Mouse (Mus musculus) cortical plate, adult 2 months (tissue): Measurements from ENCODE around the gene Fpgs. TPM values are rescaled to one million over a fixed set of nuclear protein-coding genes. Genes with fewer than 3 reads are reported as not detected.

Source experiments
- H3K27ac ChIP-seq: fragments of 200-500 bp; 2 replicates; pipeline ENCODE4 v1.5.1; 2012; ENCODE audit warnings: low read length, control low read depth, inconsistent platforms; ENCODE audit not compliant: insufficient read depth
- H3K4me1 ChIP-seq: fragments of 200-500 bp; 2 replicates; pipeline ENCODE4 v1.6.1; 2011; ENCODE audit warnings: low read length; ENCODE audit not compliant: control insufficient read depth, insufficient read depth
- H3K4me3 ChIP-seq: fragments of 200-500 bp; 2 replicates; pipeline ENCODE4 v1.5.1; 2011; ENCODE audit warnings: mild to moderate bottlenecking, low read length, control low read depth; ENCODE audit not compliant: insufficient read depth
- CTCF ChIP-seq: fragments of 200-500 bp; IDR thresholded peaks from 2 replicates; pipeline ENCODE4 v1.5.1; 2011; ENCODE audit warnings: mild to moderate bottlenecking, control low read depth, low read length; ENCODE audit not compliant: insufficient read depth; ENCODE audit errors: extremely low read depth
- POLR2A ChIP-seq: fragments of 200-500 bp; IDR thresholded peaks from 2 replicates; pipeline ENCODE4 v1.6.1; 2011; ENCODE audit warnings: mild to moderate bottlenecking, low read length, control low read depth; ENCODE audit not compliant: insufficient read depth; ENCODE audit errors: extremely low read depth
- polyA plus RNA-seq: library from polyadenylated mRNA; depleted of rRNA; stranded (reverse); fragments of >200 nt; gene quantifications from 2 replicates; pipeline ENCODE4 v1.2.3, GENCODE M21; 2012

Fpgs gene
- polyA plus RNA-seq, 1 experiment, result 16.4 TPM

DNA sequence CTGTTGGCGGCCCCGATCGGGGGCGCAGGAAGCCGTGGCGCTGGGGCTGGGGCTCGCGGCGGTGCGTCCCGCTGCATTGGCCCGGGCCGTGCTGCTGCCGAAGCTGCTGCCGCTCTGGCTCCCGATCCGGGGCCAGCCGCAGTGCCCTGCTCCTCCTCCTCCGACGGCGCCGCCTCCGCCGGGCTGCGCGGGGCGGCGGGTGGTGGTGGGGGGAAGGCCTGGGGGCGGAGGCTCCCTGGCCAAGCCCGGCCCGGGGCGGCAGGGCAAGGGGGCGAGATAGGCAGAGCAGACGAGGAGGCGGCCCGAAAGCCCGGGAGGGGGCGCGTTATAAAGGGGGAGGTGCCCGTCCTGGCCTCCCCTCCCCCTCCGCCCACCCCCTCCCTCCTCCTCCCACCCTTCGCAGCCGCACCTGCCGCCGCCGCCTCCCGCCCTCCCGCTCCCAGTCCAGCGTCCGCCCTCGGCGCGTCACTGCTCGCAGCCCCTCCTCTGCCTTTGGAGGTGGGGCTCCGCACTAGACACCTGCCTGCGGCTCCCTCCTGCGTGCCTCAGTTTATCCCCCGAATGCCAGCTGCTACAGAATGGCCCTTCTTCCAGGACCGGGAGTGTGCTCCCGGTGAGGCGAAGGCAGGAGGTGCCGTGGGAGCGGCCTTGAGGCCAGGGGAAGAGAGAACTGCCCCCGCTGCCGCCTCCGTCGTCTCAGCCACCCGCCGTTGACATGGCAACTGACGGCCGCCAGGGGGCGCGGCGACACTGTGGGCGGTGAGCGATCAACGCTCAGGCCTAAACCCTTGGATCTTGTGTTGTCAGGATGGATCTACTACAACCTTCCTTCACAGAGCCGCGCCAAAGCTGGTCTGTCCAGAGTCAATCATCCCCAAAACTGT is 9.2 kb upstream of the Fpgs start, which contains the start of gene Cdk9:
Gene Cdk9 (minus strand): TSS at position 143 of the 884 bp plus-strand sequence.
- peak within 1 kb of the TSS; percentile 100 for H3K27ac ChIP-seq
- TF ChIP-seq POLR2A (peak; percentile 56; the same call in 1 of the 2 replicates), CTCF (peak; percentile 86)
- no peaks in the 10 kb centered on the region; the same call in 1 of the 2 replicates for H3K4me1 ChIP-seq
- peak within 1 kb of the TSS; percentile 52 for H3K4me3 ChIP-seq

DNA sequence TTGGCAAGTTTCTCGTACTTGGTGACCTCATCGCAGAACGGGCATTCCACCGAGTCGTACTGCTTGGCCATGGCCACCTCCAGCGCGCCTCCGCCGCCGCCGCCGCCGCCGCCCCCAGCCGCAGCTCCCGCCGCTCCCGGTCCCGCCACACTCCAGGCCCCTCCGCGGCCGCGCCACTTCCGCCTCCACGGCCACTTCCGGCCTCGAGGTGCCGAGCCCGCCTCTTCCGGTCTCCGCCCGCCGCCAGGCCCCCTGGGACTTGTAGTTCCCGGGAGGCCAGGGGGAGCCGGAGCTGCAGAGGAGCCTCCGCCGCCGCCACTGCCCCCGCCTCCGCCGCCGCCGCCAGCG is 8.6 kb upstream of the Fpgs start:
- TF ChIP-seq POLR2A (no peak), CTCF (no peak)
- Histone ChIP-seq H3K27ac (peak overlapping the region; percentile 100), H3K4me1 (no peaks in the 10 kb centered on the region; the same call in 1 of the 2 replicates), H3K4me3 (peak overlapping the region; percentile 52)

- no peaks in the 10 kb centered on the region; the same call in 1 of the 2 replicates for H3K4me1 ChIP-seq
- TF ChIP-seq CTCF (no peak), POLR2A (no peak)
- H3K27ac ChIP-seq, result peak overlapping the region; percentile 64; the same call in 1 of the 2 replicates
- H3K4me3 ChIP-seq, result peak overlapping the region; percentile 52
Measured at GRCm38 (mm10) chr2:32712108-32712551, 8.2 kb upstream of the Fpgs start.

DNA sequence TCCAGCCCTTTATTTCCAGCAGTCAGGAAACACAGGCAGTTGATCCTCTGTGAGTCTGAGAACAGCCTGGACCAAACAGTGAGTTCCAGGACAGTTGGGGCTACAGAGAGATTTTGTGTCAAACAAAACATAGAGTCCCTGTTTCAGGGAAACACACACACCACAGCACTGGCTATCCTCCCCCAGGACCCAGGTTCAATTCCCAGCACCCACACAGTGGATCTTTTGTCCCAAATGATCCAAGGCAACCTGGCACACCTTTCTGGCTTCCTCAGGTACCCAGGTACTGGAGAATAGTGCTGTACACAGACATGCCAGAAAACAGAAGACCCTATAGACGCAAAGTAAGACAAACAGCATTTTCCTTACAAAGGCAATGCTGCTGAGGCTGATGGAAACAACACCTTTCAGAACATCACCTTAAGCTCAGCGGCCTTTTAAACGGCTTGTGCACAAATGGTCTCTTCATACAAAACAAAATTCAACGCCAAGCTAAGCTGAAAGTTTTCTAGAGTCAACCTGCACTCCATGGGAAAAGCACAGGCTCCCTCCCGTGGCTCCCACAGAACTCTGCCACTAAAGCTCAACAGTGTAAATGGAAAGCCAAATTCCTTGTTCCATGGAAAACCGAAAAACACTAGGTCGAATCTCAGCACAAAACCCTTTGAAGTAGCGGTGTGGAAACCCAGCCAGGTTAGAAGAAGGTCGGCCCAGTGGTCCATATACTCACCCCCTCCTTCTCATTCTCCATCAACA is 7.5 kb upstream of the Fpgs start:
- H3K4me1 ChIP-seq, result no peaks in the 10 kb centered on the region; the same call in 1 of the 2 replicates
- TF ChIP-seq CTCF (no peak), POLR2A (no peak)
- peak overlapping the region; percentile 52 for H3K4me3 ChIP-seq
- no peak overlapping the region for H3K27ac ChIP-seq

GRCm38 (mm10) chr2:32710425-32710824 is 6.5 kb upstream of the Fpgs start:
- TF ChIP-seq CTCF (no peak), POLR2A (no peak)
- no peaks in the 10 kb centered on the region; the same call in 1 of the 2 replicates for H3K4me1 ChIP-seq
- no peak overlapping the region for H3K27ac ChIP-seq
- no peak overlapping the region for H3K4me3 ChIP-seq

DNA sequence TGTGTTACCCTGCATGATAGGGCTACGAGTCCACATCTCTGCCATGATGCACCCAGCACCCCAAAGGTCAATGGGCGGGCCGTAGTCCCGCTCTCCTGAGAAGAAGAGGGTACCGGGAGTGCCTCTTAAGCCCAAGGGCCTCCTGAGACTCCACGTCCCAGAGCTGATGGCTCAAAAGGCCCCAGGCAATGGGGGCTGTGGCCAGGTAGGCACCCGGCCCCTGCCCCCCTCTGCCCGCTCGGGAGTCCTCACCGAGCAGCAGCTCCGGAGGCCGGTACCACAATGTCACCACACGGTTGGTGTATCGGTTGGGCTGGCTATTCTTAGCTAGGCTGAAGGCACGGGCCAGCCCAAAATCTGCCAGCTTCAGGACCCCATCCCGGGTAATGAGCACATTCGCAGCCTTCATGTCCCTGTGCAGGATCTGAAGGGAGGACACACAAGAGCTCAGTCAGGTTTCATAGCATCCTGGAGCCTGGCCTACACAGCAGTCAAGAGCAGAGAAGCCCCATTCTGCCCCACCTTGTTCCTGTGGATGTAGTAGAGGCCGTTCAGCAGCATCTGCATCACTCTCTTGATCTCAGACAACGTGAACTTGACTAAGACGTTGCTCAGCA is 5.7 kb upstream of the Fpgs start:
- no peak overlapping the region for H3K27ac ChIP-seq
- H3K4me3 ChIP-seq, result no peak overlapping the region
- H3K4me1 ChIP-seq, result no peaks in the 10 kb centered on the region; the same call in 1 of the 2 replicates
- TF ChIP-seq CTCF (no peak), POLR2A (no peak)

GRCm38 (mm10) chr2:32708643-32709042 is 4.7 kb upstream of the Fpgs start:
- no peak overlapping the region for H3K27ac ChIP-seq
- H3K4me3 ChIP-seq, result no peak overlapping the region
- no peaks in the 10 kb centered on the region; the same call in 1 of the 2 replicates for H3K4me1 ChIP-seq
- no peak for TF ChIP-seq POLR2A
- TF ChIP-seq CTCF, result peak; percentile 76

- H3K27ac ChIP-seq, result no peak overlapping the region
- no peak for TF ChIP-seq POLR2A
- no peak for TF ChIP-seq CTCF
- no peak overlapping the region for H3K4me3 ChIP-seq
- H3K4me1 ChIP-seq, result no peaks in the 10 kb centered on the region; the same call in 1 of the 2 replicates
Measured at GRCm38 (mm10) chr2:32706971-32707370, 3.0 kb upstream of the Fpgs start.

- TF ChIP-seq CTCF (no peak), POLR2A (no peak)
- no peak overlapping the region for H3K27ac ChIP-seq
- H3K4me1 ChIP-seq, result no peaks in the 10 kb centered on the region
- no peak overlapping the region for H3K4me3 ChIP-seq
Measured at GRCm38 (mm10) chr2:32705018-32705417, 1.1 kb upstream of the Fpgs start.
